Mouse (Mus musculus) midbrain, embryonic 16.5 days (tissue): ENCODE data around the gene Pcsk1. TPM values are rescaled to one million over a fixed set of nuclear protein-coding genes. Genes with fewer than 3 reads are reported as not detected.

Experiments
- ATAC-seq: fragments of 200-750 bp; cut with Nextera tagmentation; 2 replicates; pipeline ENCODE4 v1.8.0; 2017; ENCODE audit warnings: moderate TSS enrichment
- H3K27ac ChIP-seq: fragments of 300-500 bp; sonication (generic); 2 replicates; pipeline ENCODE4 v1.5.1; 2014; ENCODE audit warnings: mild to moderate bottlenecking, low read length, mixed read lengths
- H3K27me3 ChIP-seq: fragments of 300-500 bp; sonication (generic); 2 replicates; pipeline ENCODE4 v1.6.1; 2014; ENCODE audit warnings: low read depth, low read length, mixed read lengths; ENCODE audit not compliant: control insufficient read depth, insufficient read depth
- H3K36me3 ChIP-seq: fragments of 300-500 bp; sonication (generic); 2 replicates; pipeline ENCODE4 v1.6.1; 2014; ENCODE audit warnings: mild to moderate bottlenecking, low read length, moderate library complexity, mixed read lengths; ENCODE audit not compliant: control insufficient read depth, insufficient read depth
- H3K4me1 ChIP-seq: fragments of 300-500 bp; sonication (generic); 2 replicates; pipeline ENCODE4 v1.6.1; 2014; ENCODE audit warnings: mild to moderate bottlenecking, low read length, mixed read lengths; ENCODE audit not compliant: control insufficient read depth, insufficient read depth
- H3K4me2 ChIP-seq: fragments of 300-500 bp; sonication (generic); 2 replicates; pipeline ENCODE4 v1.6.1; 2014; ENCODE audit warnings: mild to moderate bottlenecking, low read length, mixed read lengths
- H3K4me3 ChIP-seq: fragments of 300-500 bp; sonication (generic); 2 replicates; pipeline ENCODE4 v1.5.1; 2014; ENCODE audit warnings: low read depth, mild to moderate bottlenecking, low read length, moderate library complexity, mixed read lengths
- H3K9ac ChIP-seq: fragments of 300-500 bp; sonication (generic); 2 replicates; pipeline ENCODE4 v1.6.1; 2014; ENCODE audit warnings: low read depth, low read length, mixed read lengths
- H3K9me3 ChIP-seq: fragments of 300-500 bp; sonication (generic); replicated peaks from 2 replicates; pipeline ENCODE4 v1.6.1; 2014; ENCODE audit warnings: mild to moderate bottlenecking, low read length, mixed read lengths; ENCODE audit not compliant: control insufficient read depth, poor library complexity, severe bottlenecking
- WGBS: fragments of 180-500 bp; shearing (Covaris S2); extraction: QIAGEN DNeasy Blood & Tissue Kit; methylation state at CpG from one replicate; pipeline ENCODE4 v1.1.7; 2014; 5-methylcytosine and 5-hydroxymethylcytosine counted together
- polyA plus RNA-seq: library from polyadenylated mRNA; unstranded; fragments of >200 nt; fragmentation: Nextera tagmentation; extraction: Ambion mirVana; gene quantifications from 2 replicates; pipeline ENCODE4 v1.2.1, GENCODE M21; 2015

Gene Pcsk1
- polyA plus RNA-seq, 1 experiment from 2014 or later = 4.0 TPM

GRCm38 (mm10) chr13:75114838-75115237 is 25.2 kb downstream of the Pcsk1 start:
- no peak overlapping the region for H3K27ac ChIP-seq
- H3K4me3 ChIP-seq = no peak overlapping the region
- no peak for ATAC-seq
- H3K9me3 ChIP-seq = no peaks in the 10 kb centered on the region
- H3K27me3 ChIP-seq = no peaks in the 10 kb centered on the region
- no peaks in the 10 kb centered on the region for H3K36me3 ChIP-seq
- H3K4me2 ChIP-seq = no peak overlapping the region
- 76% methylated on average over 1 of the region's 1 CpGs for WGBS
- H3K9ac ChIP-seq = no peak overlapping the region
- no peaks in the 10 kb centered on the region for H3K4me1 ChIP-seq

DNA sequence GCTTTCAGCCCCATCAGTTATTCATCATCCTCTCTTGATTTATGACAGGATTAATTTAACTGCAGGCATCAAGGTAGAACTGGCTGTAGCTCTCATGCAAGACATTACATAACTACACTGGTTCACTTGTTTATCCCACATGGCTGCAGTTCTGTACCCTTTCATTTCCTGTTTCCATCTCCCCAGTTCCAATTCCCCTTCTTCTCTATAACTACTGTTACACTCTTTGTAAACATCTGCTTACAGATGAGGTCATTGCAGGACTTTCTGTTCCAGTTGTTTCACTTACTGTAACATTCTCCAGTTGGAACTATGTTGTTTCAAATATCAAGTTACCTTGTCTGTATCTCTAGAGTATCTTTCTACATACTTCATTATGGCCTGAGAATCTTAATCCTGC is 46.2 kb downstream of the Pcsk1 start:
- H3K27me3 ChIP-seq = no peaks in the 10 kb centered on the region
- no peak overlapping the region for H3K9ac ChIP-seq
- H3K4me1 ChIP-seq = no peaks in the 10 kb centered on the region
- H3K4me3 ChIP-seq = no peak overlapping the region
- no peak overlapping the region for H3K4me2 ChIP-seq
- no peak for ATAC-seq
- H3K27ac ChIP-seq = no peak overlapping the region
- H3K9me3 ChIP-seq = no peaks in the 10 kb centered on the region
- no peaks in the 10 kb centered on the region for H3K36me3 ChIP-seq

DNA sequence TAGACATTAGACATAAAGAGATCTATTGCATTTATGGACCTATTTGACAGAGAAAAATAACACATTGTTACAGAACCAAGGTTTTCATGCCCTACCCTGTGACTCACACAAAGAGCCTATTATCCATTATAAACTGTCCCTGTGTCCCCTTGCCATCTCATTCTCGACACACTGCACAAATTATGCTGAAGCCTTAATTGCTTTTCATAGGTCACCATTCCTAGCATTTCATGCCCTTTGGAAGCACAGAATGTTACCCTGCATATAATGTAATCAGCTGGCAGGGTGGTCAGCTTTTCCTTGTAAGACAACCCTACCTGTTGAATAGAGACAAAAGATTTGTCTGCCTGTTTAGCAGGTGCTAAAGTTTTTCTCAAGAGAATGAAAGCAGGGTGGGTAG is 71.0 kb downstream of the Pcsk1 start:
- H3K27me3 ChIP-seq = no peaks in the 10 kb centered on the region
- no peaks in the 10 kb centered on the region for H3K4me1 ChIP-seq
- no peaks in the 10 kb centered on the region for H3K9me3 ChIP-seq
- no peaks in the 10 kb centered on the region for H3K36me3 ChIP-seq
- H3K4me2 ChIP-seq = no peak overlapping the region
- no peak overlapping the region for H3K4me3 ChIP-seq
- 20% methylated on average over 1 of the region's 1 CpGs for WGBS
- ATAC-seq = no peak
- H3K9ac ChIP-seq = no peak overlapping the region
- H3K27ac ChIP-seq = no peak overlapping the region

GRCm38 (mm10) chr13:75163408-75163807 is 73.8 kb downstream of the Pcsk1 start:
- Histone ChIP-seq H3K9me3 (no peaks in the 10 kb centered on the region), H3K4me3 (no peak overlapping the region), H3K27ac (no peak overlapping the region), H3K4me2 (no peak overlapping the region), H3K4me1 (no peaks in the 10 kb centered on the region), H3K9ac (no peak overlapping the region), H3K27me3 (no peaks in the 10 kb centered on the region), H3K36me3 (no peaks in the 10 kb centered on the region)
- ATAC-seq = no peak
- WGBS = 71% methylated on average over 1 of the region's 1 CpGs
